Mouse (Mus musculus): ENCODE measurements around the gene Pnrc2. TPM values are rescaled to one million over a fixed set of nuclear protein-coding genes. Genes with fewer than 3 reads are reported as not detected.

Pnrc2 gene
- polyA plus RNA-seq, 1 experiment from 2014 or later: 180 TPM

DNA sequence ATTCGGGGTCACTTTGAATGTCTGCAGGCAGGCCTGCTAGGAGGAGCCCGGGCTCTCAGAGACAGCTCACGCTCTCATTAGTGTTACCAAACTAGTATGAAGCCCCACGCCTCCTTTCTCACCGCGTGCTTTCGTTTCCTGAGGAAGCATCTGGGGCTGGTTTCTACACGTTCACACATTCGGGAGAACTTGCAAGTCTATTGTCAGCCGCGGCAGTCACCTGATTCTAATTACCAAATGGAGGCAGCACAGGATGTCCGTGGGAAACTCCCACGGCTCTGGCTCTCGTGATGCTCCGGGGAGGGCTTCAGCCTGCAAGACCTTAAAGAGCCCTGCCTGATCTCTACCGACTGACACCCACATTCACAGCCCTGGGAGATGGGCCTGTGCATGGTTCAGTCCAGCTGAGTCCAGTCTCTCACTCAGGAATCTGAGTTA, 3.0 kb upstream of the Pnrc2 start:
- WGBS: 3% methylated on average over 16 of the region's 16 CpGs
- H3K4me1 ChIP-seq: peaks cover 43% of the 10 kb centered on the region

DNA sequence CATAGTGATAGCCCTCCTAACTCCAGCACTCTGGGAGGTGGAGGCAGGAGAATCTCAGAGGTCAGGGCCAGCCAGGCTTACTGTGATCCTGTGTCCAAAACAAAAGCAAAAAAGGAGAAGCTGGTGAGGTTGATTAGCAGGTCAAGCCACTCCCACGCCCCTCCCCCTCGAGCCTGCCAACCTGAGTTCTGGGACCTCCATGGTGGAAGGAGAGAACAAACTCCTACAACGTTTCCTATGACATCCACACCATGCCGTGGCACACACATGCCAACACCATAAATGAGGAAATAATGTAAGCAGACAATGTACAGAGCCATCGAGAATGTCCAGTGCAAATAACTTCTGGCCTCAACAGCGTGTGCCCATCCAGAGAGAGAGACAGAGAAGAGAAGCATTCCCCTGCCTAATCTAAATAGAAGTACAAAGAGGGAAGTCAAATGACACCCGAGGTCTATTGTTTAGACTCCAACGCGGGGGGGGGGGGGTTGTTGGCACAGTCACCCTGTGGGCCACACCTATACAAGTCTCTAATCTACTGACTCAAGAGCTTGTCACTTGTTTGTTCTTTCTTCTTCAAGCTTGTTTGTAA, 2.4 kb upstream of the Pnrc2 start:
- H3K27me3 ChIP-seq: no peaks in the 10 kb centered on the region

More for the DNA sequence above, 3.0 kb upstream of the Pnrc2 start:
- Histone ChIP-seq H3K27me3 (no peaks in the 10 kb centered on the region), H3K36me3 (ENCODE audit: poor library complexity, severe bottlenecking) (peaks cover 11% of the 10 kb centered on the region; the same call in 1 of the 2 replicates), H3K9me3 (replicated peaks) (no peaks in the 10 kb centered on the region), H3K4me2 (peak overlapping the region; percentile 52), H3K27ac (no peak overlapping the region), H3K9ac (peak overlapping the region; percentile 54), H3K4me3 (peak overlapping the region; percentile 12; the same call in 1 of the 2 replicates)
- no peak for ATAC-seq

DNA sequence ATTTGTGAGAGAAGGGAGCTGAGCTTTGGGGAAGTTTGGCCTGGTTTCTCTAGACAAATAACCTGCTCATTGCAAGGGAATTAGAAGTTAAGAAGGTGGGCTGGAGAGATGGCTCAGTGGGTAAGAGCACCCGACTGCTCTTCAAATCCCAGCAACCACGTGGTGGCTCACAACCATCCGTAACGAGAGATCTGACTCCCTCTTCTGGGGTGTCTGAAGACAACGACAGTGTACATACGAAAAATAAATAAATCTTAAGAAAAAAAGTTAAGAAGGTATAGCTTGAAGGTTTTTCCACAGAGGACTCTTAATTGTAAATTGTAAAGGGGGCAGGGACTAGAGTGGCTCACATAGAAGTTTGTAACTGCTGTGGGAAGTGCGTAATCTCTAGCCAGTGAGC, 1.9 kb upstream of the Pnrc2 start:
- H3K36me3 ChIP-seq (ENCODE audit: poor library complexity, severe bottlenecking): peaks cover 16% of the 10 kb centered on the region; the same call in 1 of the 2 replicates
- H3K27ac ChIP-seq: no peak overlapping the region
- H3K4me1 ChIP-seq: peaks cover 52% of the 10 kb centered on the region
- H3K27me3 ChIP-seq: no peaks in the 10 kb centered on the region
- H3K9ac ChIP-seq: no peak overlapping the region
- no peak overlapping the region for H3K4me3 ChIP-seq
- no peaks in the 10 kb centered on the region for H3K9me3 ChIP-seq (replicated peaks)
- H3K4me2 ChIP-seq: no peak overlapping the region
- 24% methylated on average over 7 of the region's 7 CpGs for WGBS
- no peak for ATAC-seq

More for the DNA sequence above, 2.4 kb upstream of the Pnrc2 start:
- H3K27ac ChIP-seq: no peak overlapping the region
- no peaks in the 10 kb centered on the region for H3K9me3 ChIP-seq (replicated peaks)
- peak overlapping the region; percentile 12; the same call in 1 of the 2 replicates for H3K4me3 ChIP-seq
- peak overlapping the region; percentile 54 for H3K9ac ChIP-seq
- ATAC-seq: no peak
- peaks cover 47% of the 10 kb centered on the region for H3K4me1 ChIP-seq
- 2% methylated on average over 9 of the region's 9 CpGs for WGBS
- peak overlapping the region; percentile 52 for H3K4me2 ChIP-seq
- peaks cover 14% of the 10 kb centered on the region; the same call in 1 of the 2 replicates for H3K36me3 ChIP-seq (ENCODE audit: poor library complexity, severe bottlenecking)

DNA sequence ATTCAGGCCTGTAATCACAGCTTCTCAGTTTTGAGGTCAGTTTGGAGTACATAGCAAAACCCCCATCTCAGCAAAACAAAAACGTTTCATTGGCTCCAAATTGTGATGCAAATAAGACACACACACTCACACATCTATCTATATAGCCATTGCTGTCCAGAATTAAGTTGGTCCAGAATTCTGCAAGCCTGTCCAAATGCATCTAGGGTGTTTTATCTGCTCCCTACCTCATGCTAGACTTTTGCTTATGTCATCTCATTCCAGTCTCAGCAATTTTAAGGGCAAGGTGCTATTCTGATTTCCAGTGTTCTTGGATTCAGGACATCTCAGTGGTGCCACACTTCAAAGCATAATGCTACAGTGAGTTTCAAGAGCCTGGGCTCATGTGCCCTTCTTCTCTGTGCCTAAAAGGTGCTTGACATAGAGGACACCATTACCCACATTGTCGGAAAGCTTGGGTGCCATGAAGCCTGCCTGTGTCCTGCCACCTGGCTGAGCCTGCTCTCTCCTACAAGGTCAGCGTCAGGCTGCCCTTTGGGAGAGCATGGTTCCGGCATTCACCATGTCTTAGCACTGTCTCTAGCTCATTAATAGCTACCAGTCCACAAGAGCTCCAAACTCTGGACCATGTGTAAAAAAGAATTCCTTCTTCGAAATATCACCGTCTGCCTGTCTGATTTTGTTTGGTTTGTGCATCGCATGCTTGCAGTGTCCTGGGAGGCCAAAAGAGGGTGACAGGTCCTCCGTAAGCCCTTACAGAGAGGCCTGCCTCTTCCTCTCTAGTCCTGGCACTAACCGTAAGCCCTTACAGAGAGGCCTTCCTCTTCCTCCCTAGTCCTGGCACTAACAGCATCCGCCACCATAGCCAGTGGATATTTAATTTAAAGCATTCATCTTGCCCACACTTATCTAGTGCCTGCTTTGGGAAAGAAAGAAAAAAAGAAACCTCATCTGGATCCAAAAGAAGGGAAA, 1.2 kb upstream of the Pnrc2 start:
- 78% methylated on average over 10 of the region's 10 CpGs for WGBS
- H3K36me3 ChIP-seq (ENCODE audit: poor library complexity, severe bottlenecking): peaks cover 18% of the 10 kb centered on the region; the same call in 1 of the 2 replicates
- H3K27ac ChIP-seq: peak overlapping the region; percentile 99
- no peaks in the 10 kb centered on the region for H3K9me3 ChIP-seq (replicated peaks)
- H3K4me3 ChIP-seq: no peak overlapping the region
- H3K9ac ChIP-seq: peak overlapping the region; percentile 95
- no peaks in the 10 kb centered on the region for H3K27me3 ChIP-seq
- peaks cover 55% of the 10 kb centered on the region for H3K4me1 ChIP-seq
- no peak for ATAC-seq
- peak overlapping the region; percentile 84 for H3K4me2 ChIP-seq

DNA sequence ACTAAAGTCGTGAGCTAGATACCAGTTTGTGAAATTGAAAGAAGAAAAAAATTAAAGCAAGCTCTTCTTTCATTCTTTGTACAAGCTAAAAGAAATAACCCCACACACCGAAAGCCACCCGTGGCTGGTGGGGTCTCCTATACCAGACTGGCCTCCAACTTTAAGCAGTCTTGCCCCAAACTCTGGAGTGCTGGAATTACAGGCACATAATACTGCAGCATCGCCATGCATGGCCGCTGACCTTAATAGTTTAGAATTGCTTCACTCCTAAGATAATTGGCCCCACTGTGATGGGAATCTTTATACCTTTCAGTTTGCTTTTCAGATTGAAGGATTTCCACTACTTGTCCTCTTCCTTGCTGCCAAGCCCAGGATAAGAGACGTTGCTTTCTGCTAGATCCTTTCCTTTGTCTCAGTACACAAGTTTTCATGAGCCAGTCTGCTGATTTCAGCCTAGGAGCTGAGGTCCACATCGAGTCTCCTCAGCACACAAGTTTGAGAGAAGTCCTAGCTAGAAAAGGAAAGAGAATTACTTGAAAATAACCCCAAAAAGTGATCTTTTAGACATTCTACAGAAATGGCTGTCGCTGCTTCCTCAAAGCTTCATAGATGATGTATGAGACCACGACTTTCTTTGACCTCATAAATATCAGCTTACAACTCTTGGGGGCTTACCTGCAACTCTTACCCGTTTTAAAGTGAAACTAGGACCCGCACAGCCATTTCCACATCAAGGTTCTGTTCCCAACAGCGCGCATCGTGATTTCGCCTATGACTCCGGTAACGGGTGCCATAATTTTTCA, 860 bp downstream of the Pnrc2 start:
- H3K4me3 ChIP-seq: peak overlapping the region; percentile 79
- H3K4me1 ChIP-seq: peaks cover 64% of the 10 kb centered on the region
- H3K4me2 ChIP-seq: peak overlapping the region; percentile 84
- H3K27ac ChIP-seq: peak overlapping the region; percentile 99
- 8% methylated on average over 17 of the region's 17 CpGs for WGBS
- H3K36me3 ChIP-seq (ENCODE audit: poor library complexity, severe bottlenecking): peaks cover 28% of the 10 kb centered on the region; the same call in 1 of the 2 replicates
- no peaks in the 10 kb centered on the region for H3K9me3 ChIP-seq (replicated peaks)
- no peak for ATAC-seq
- no peaks in the 10 kb centered on the region for H3K27me3 ChIP-seq
- H3K9ac ChIP-seq: peak overlapping the region; percentile 95

DNA sequence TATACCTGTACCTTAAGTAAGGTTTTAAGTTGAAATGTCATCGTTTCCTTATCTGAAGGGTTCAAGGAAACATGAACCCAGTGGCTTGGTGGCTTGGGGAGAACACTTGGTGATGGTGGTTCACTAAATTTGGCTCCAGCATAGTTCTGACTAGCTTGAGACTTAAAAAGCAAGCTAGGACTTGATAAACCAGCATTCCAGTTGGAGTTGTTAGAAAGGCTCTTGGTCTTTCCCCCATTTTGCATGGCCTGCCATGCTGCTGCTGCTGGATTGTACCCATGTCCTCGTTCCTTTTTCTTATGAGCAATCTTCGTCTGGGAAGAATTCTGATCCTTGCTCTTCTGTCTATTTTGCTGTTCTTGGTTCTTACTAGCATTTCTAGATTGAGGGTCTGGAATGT, 1.6 kb downstream of the Pnrc2 start:
- no peak overlapping the region for H3K27ac ChIP-seq

DNA sequence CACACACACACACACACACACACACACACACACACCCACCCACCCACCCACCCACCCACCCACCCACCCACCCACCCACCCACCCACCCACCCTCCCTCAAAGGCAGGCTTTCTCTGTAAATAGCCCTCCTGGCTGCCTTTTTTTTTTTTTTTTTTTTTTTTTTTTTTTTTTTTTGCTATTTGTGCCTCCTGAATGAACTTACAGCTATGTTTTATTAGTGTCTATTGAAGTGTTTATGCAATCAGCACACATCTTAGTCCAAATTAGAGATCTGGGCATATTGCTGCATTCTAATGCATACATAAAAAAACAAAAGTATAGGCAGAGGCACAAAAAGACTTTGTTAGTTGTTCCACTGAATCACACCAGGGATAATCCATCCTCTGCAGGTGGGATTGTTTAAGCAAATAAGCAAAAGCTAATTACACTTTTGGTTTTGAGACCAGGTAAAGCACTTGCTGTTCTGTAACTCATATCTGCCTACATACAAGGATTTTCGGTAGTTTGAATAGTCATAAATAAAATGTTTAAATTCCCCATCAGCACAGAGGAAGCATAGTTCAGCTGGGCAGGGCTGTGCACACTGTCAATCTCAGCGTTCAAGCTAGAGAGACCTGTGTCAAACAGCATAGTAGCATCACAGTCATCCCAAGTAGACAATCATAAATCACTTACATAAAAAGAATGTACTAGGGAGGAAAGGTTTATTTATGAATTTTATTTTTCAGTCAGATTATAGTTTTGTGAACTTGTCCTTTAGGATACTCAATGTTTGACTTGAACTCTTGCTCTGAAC, 3.2 kb downstream of the Pnrc2 start:
- ATAC-seq: no peak
- 35% methylated on average over 2 of the region's 2 CpGs for WGBS
- peak overlapping the region; percentile 54 for H3K9ac ChIP-seq
- H3K9me3 ChIP-seq (replicated peaks): no peaks in the 10 kb centered on the region
- H3K27ac ChIP-seq: no peak overlapping the region
- H3K4me1 ChIP-seq: peaks cover 47% of the 10 kb centered on the region
- H3K4me3 ChIP-seq: peak overlapping the region; percentile 21
- no peaks in the 10 kb centered on the region for H3K27me3 ChIP-seq
- H3K4me2 ChIP-seq: peak overlapping the region; percentile 49
- peaks cover 33% of the 10 kb centered on the region for H3K36me3 ChIP-seq (ENCODE audit: poor library complexity, severe bottlenecking)

More for the DNA sequence above, 1.6 kb downstream of the Pnrc2 start:
- H3K27me3 ChIP-seq: no peaks in the 10 kb centered on the region
- WGBS: 55% methylated on average over 3 of the region's 3 CpGs
- H3K9me3 ChIP-seq (replicated peaks): no peaks in the 10 kb centered on the region
- peak overlapping the region; percentile 79 for H3K4me3 ChIP-seq
- no peak for ATAC-seq
- peaks cover 63% of the 10 kb centered on the region for H3K4me1 ChIP-seq
- H3K36me3 ChIP-seq (ENCODE audit: poor library complexity, severe bottlenecking): peaks cover 28% of the 10 kb centered on the region
- peak overlapping the region; percentile 95 for H3K9ac ChIP-seq
- peak overlapping the region; percentile 84 for H3K4me2 ChIP-seq

DNA sequence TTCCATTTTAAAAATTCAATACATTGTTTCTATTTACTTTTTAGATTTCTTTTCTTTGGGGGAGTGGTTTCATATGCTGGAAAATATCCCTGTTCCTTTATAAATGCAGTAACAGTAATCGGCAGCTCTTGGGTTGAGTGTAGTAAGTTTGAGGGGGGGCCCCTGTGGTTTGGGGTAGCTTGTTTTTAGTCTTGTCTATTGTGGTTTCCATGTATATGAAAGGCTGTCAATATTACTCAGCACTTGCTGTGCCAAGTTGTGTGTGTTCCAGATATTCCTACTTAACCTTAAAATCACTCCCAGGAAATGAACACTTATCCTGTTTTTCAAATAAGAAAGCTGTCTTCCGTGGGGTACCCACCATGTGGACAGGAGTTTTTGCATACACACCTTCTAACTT, 4.7 kb downstream of the Pnrc2 start:
- Histone ChIP-seq H3K9me3 (replicated peaks) (no peaks in the 10 kb centered on the region), H3K36me3 (ENCODE audit: poor library complexity, severe bottlenecking) (peaks cover 33% of the 10 kb centered on the region), H3K27me3 (no peaks in the 10 kb centered on the region), H3K9ac (no peak overlapping the region), H3K4me2 (no peak overlapping the region), H3K4me1 (peaks cover 32% of the 10 kb centered on the region), H3K4me3 (no peak overlapping the region), H3K27ac (no peak overlapping the region)
- WGBS: 72% methylated on average over 2 of the region's 2 CpGs
- no peak for ATAC-seq

DNA sequence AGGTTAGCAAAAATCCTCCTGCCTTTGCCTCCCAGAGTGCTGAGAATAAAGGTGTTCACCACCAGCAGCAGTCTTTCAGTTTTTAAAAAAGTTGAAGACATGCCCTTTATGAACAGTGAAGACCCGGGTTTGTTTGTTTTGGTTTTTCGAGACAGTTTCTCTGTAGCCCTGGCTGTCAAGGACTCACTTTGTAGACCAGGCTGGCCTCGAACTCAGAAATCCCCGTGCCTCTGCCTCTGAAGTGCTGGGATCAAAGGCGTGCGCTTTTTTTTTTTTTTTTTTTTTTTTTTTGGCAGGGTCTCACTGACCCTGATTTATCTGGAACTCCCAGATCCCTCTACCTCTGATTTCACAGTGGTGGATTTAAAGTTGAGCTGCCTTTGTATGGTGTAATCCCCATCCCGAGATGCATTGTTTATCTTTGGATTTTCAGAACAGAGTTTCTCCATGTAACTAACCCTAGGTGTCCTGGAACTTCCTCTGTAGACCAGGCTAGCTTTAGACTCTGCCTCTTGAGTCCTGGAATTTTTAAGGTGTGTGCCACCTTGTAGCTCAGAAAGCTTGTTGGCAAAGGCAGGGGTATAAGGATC, 16.0 kb downstream of the Pnrc2 start:
- no peak overlapping the region for H3K27ac ChIP-seq
- peak overlapping the region; percentile 82 for H3K4me2 ChIP-seq
- H3K9me3 ChIP-seq (replicated peaks): no peaks in the 10 kb centered on the region
- peak overlapping the region; percentile 95 for H3K9ac ChIP-seq
- H3K4me1 ChIP-seq: peaks cover 51% of the 10 kb centered on the region
- no peak for ATAC-seq
- peaks cover 4% of the 10 kb centered on the region; the same call in 1 of the 2 replicates for H3K36me3 ChIP-seq (ENCODE audit: poor library complexity, severe bottlenecking)
- WGBS: 14% methylated on average over 7 of the region's 7 CpGs
- peak overlapping the region; percentile 74 for H3K4me3 ChIP-seq
- no peaks in the 10 kb centered on the region for H3K27me3 ChIP-seq

DNA sequence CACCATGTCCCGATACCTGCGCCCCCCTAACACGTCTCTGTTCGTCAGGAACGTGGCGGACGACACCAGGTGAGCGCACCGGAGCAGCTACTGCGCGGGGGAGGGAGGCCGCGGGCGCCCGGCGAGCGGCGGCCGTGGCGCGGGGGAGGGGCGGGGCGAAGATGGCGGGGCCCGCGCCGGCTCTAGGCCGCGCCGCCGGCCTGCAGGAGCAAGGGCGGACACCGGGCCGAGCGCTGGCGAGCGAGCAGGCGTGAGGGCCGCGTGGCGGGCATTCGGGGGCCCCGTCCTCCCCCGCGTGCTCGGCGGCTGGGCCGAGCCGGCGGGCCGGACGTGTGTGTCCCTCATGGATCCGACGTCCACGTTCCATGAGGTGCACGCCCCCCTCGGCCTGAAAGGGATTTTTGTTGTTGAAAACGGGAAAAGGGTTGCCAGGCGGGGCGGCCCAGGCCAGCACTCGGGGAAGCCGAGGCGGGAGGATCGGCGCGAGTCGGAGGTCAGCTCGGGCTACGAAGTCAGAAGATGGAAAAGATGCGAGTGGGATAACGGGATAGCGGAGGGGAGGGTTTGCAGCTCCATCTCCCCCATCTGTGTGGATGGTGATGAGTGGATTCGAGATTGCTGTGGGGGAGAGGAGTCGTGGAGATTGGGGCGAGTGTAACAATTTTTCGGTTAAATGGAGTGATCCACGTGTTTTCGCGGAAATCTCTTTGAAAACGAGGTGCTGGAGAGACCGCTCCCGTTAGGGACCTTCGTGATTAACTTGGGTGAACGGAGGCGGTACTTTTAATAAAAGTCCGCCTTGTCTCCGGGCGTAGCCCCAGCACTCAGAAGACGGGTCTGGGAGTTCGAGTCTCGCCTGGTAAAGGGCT, 17.2 kb downstream of the Pnrc2 start:
- peaks cover 52% of the 10 kb centered on the region for H3K4me1 ChIP-seq
- peak overlapping the region; percentile 99 for H3K27ac ChIP-seq
- H3K9me3 ChIP-seq (replicated peaks): no peaks in the 10 kb centered on the region
- under 1% methylated on average over 70 of the region's 91 CpGs for WGBS
- peak overlapping the region; percentile 95 for H3K9ac ChIP-seq
- ATAC-seq: peak; percentile 74
- peak overlapping the region; percentile 74 for H3K4me3 ChIP-seq
- peak overlapping the region; percentile 82 for H3K4me2 ChIP-seq
- no peaks in the 10 kb centered on the region for H3K36me3 ChIP-seq (ENCODE audit: poor library complexity, severe bottlenecking)
- H3K27me3 ChIP-seq: no peaks in the 10 kb centered on the region
